Mouse (Mus musculus): ENCODE measurements around the gene Map4k2. TPM values are rescaled to one million over a fixed set of nuclear protein-coding genes. Genes with fewer than 3 reads are reported as not detected.

Gene Map4k2
- total RNA-seq, 2 experiments from 2014 or later, result 42.6 to 44.3 TPM

DNA sequence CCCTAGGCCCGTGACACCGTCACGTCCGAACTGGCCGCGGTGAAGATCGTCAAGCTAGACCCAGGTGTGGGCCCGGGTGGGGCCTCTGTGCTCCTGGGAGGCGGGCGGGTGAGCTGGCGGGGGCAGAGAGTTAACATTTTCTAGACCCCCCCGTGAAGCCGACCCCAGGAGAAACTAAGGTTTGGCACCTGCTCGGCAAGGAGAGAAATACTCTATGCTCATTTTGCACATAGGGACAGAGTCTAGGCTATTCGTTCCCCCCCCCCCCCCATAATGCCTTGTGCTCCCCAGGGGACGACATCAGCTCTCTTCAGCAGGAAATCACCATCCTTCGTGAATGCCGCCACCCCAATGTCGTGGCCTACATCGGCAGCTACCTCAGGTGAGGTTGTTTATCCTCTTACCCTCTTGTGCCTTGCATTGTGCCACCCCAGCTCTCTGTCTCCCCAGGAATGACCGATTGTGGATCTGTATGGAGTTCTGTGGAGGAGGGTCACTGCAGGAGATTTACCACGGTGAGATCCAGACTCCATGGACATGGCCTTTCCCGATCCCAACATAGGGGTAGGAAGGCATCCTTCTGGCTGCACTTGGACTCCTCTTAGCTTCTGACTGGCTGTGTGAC is 630 bp downstream of the Map4k2 start:
- intact Hi-C loops (cut with DNase I), result loop anchor here (2.0 kb wide), 1 partner anchor 21 kb away; the partner anchor contains the start of gene Sf1
- no peak for DNase-seq (ENCODE audit: low spot score)

DNA sequence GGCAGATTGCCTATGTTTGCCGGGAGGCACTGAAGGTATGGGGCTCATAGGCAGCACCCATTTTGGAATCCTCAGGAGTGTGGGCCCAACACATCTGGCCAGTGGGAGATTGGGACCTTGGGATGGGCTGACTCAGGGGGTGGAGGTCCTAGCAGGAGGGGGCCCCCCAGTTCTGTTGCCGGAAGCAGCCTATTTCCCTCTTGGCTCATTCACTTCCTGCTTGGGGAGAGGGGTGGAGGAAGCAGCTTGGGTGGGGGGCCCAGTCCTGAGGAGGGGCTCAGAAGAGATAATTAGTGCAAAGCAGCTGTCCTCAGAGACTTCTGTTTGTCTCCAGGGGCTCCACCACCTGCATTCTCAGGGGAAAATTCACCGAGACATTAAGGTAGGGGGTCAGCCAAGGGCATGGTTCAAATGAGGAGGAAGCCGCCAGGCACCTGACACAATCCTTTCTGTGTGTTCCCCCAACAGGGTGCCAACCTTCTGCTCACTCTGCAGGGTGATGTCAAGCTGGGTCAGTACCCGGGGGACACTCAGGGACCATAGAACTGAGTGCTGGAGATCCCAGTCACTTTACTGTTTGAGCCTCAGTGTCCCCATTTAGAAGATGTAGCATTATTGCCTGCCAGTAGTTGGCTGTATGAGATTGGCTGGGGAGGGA is 1.5 kb downstream of the Map4k2 start:
- intact Hi-C loops (cut with DNase I), result no loop called here
- DNase-seq (ENCODE audit: low spot score), result no peak

DNA sequence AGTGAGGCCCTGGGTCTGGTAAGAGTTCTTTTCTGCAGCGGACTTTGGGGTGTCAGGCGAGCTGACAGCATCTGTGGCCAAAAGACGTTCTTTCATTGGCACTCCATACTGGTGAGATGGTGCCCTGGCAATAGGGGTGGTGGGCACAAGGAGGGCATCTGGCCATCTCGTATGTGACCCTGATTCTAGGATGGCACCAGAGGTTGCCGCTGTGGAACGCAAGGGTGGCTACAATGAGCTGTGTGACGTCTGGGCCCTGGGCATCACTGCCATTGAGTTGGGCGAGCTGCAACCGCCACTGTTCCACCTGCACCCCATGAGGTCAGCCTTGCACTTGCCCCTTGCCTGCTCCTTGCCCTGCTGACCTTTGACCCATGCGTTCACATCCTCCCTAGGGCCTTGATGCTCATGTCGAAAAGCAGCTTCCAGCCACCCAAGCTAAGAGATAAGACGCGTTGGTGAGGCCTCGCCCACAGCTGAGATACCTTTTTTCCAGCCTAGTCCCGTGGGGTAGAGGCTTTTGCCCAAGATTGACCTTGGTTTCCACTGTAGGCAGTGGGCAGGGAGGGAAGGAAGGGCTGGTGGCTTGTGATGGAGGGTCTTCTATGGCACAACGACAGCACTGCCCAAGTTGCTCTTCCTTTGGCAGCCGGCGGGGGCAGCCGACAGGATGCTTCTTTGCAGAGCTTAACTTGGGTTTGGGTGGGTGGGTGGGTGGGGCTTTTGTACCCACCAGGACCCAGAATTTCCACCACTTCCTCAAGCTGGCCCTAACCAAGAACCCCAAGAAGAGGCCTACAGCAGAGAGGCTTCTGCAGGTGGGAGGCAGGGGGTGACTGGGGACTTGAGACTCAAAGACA is 2.4 kb downstream of the Map4k2 start:
- DNase-seq (ENCODE audit: low spot score), result no peak
- intact Hi-C loops (cut with DNase I), result no loop called here

DNA sequence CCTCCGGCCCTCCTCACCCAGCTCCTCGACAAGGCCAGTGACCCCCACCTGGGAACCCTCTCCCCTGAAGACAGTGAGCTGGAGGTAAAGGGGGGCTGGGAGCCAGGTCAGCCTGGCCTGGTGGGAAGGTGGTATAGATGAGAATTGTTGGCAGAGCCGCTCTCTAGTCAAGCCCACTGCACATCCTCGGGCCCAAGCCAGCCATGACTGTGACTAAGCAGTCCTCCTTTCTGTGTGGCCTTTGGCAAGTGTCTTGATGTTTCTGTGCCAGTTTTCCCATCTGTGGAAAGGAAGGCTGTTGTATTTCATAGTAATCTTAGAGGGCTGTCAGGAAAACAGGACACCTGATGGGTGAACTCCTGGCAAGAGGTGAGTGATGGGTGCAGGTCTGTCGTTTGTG is 3.1 kb downstream of the Map4k2 start:
- intact Hi-C loops (cut with DNase I), result no loop called here

DNA sequence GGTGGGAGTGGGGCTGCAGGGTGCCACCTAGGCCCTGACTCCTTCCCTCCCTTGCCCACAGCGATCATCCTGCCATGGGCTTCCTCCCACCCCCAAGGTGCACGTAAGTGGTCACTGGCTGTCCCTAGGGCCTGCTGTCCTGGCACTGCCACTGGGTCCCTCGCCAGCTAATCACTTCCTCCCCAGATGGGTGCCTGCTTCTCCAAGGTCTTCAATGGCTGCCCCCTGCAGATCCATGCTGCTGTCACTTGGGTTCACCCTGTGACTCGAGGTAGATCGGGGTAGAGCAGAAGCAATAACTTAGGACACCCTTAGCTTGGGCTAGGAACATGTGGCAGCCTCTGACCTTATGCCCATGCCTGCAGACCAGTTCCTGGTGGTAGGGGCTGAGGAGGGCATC is 5.1 kb downstream of the Map4k2 start:
- no peak for DNase-seq (ENCODE audit: low spot score)
- intact Hi-C loops (cut with DNase I), result no loop called here

More for the DNA sequence above, 3.1 kb downstream of the Map4k2 start:
- DNase-seq (ENCODE audit: low spot score), result no peak

DNA sequence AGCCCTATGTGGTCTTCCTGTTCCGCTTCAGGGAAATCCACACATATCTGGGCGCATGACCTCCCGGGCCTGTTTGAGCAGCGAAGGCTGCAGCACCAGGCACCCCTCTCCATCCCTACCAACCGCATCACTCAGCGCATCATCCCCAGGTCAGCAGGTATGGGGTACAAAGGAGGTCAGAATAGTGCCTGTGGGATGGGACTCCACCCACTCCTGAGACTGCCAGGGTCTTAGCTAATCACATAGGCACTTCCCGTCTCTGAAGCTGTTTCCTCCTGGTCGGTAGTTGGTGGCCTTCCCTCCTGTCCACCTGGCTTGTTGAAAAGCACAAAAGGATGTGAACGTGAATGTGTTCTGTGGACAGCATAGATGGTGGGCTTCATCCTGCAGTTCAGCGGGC is 5.7 kb downstream of the Map4k2 start:
- no peak for DNase-seq (ENCODE audit: low spot score)
- intact Hi-C loops (cut with DNase I), result no loop called here

GRCm38 (mm10) chr19:6347615-6348014 is 6.7 kb downstream of the Map4k2 start:
- intact Hi-C loops (cut with DNase I), result no loop called here
- no peak for DNase-seq (ENCODE audit: low spot score)

GRCm38 (mm10) chr19:6348717-6349116 is 7.8 kb downstream of the Map4k2 start:
- intact Hi-C loops (cut with DNase I), result no loop called here

DNA sequence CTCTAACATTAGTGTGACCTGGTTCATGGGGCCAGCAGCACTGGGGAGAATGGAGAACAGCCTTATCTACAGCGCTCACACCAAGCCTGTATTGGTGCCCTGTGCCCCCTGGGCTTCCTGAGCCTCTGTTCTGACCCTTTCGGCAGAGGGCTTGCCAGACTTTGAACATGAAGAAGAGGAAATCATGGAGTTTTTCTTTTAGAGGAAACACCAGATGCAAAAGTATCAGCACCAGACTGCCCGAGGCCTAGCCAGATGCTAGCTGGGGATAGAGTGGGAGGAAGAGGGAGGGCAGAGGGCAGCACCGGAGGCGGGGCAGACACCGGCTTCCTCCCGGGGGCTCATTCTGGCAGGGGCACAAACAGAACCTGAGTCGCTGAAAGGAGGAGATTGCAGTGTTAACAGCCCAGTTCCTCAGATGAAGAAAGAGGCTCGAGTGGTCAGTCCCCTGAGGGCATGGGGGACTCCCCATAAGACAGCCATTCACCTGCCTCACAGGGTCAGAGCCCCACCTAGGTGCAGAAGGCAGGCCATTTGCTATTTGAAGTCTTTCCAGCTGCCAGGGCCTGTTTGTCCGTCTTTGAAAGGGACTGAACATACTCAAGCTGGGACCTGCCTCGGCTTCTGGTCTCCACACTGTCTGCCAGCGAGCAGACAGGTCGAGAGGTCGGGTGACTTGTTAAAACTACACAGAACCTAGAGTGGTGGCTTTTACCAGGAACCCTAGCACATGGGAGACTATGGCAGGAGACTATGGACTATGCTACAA is 8.5 kb downstream of the Map4k2 start:
- intact Hi-C loops (cut with DNase I), result no loop called here

More at GRCm38 (mm10) chr19:6348717-6349116, 7.8 kb downstream of the Map4k2 start:
- no peak for DNase-seq (ENCODE audit: low spot score)

GRCm38 (mm10) chr19:6351431-6352106 is 10.6 kb downstream of the Map4k2 start:
- intact Hi-C loops (cut with DNase I), result no loop called here
- DNase-seq (ENCODE audit: low spot score), result no peak

More for the DNA sequence above, 8.5 kb downstream of the Map4k2 start:
- DNase-seq (ENCODE audit: low spot score), result no peak

DNA sequence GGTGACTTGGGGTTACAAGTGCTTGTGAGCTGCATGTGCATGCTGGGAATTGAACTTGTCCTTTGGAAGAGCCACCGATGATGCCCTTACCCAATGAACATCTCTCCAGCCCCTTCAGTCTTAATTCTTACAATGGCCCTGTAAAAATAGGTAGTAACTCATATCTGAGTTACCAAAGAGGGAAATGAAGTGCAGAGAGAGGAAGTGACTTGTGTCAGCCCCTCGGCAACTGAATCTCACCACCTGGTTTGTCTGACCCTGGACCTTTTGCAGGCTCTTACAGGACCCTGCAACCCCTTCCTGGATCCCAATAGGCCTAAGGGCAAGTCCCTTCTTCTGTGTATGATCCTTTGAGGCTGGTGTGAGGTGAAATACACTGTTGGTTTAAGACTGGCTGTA is 11.2 kb downstream of the Map4k2 start:
- no peak for DNase-seq (ENCODE audit: low spot score)
- intact Hi-C loops (cut with DNase I), result no loop called here

DNA sequence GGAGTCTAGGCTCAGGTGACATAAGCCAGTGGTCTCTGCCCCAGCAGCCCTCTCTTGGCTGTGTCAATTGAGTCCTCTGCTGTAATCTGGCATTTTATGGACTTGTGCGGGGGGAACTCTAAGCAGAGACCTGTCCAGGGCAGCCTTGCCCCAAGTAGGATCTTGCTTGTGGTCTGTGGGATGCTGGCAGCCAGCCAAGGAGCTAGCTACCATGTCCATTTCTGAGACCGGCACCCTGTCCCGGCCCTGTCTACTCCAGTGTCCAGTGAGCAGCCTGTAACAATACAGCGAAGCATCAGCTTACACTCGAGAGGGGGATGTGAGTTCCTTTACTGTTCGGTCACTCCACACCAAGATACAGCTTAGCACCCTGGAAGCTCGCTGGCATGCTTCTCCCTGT is 13.1 kb downstream of the Map4k2 start:
- DNase-seq (ENCODE audit: low spot score), result no peak
- intact Hi-C loops (cut with DNase I), result no loop called here

DNA sequence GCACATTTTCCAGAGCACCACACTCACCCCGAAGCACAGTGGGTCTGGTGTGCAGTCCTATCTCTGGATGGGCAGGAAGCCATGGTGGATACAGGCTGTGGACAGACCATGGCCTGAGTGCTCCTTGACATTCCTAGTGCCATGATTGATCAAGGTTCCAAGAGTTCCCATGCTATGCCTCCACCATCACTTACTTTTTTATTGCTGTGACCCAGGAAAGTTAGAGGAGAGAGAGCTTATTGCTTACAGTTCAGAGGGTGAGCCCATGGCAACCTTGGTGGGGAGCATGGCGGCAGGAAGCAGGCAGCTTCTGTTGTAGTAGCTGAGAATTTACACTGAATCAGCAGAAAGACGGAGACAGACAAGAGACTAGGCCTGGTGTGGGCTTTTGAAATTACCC is 20.4 kb downstream of the Map4k2 start:
- intact Hi-C loops (cut with DNase I), result no loop called here
- no peak for DNase-seq (ENCODE audit: low spot score)

- DNase-seq (ENCODE audit: low spot score), result no peak
- intact Hi-C loops (cut with DNase I), result loop anchor here (2.0 kb wide), 1 partner anchor 22 kb away; the partner anchor contains the start of gene Map4k2
These were observed 22.1 kb downstream of the Map4k2 start for GRCm38 (mm10) chr19:6363091-6363410.

- DNase-seq (ENCODE audit: low spot score), result peak; percentile 100
- intact Hi-C loops (cut with DNase I), result loop anchor here (2.0 kb wide), 1 partner anchor 23 kb away; the partner anchor contains the start of gene Map4k2
These were observed 22.7 kb downstream of the Map4k2 start, which contains the start of gene Sf1 for GRCm38 (mm10) chr19:6363411-6364240. Sf1 (plus strand) TSS chr19:6363690.

DNA sequence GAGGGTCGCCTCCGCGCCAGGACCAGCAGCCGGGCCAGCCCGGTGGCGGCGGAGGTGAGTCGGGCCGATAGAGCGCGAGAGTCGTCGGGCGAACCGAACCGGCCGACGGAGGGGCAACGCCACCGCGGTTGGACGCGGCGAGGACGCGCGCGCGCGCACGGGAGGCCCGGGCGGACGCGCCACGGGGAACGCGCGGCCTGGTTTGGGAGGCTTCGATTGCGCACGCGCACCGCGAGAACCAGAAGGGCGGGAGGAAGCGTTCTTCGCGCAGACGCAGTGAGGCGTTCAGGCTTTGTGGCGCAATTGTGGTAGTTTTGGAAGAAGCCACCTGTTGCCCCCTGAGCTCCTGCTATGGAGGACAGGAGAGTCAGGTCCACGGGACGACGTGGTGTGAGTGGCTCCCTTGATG is 23.4 kb downstream of the Map4k2 start:
- intact Hi-C loops (cut with DNase I), result no loop called here
- peak; percentile 83 for DNase-seq (ENCODE audit: low spot score)

DNA sequence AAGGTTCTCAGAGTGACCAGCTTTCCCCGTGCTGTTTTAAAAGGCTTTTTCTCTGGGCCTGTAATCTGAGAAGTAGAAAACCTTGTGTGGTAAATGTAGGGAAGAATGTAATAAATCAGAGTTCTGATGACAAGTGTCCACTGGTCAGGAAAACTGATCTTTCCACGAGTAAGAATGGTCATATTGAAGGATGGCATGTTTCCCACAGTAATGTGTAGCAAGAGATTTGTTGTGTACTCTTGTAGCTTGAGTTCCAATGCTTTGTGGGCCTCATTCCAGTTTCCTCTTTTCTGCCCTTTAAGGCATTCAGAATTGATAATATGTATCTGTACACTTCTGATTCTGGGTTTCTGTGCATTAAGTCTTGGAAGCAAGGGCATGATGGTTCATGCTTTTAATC is 23.9 kb downstream of the Map4k2 start:
- DNase-seq (ENCODE audit: low spot score), result no peak
- intact Hi-C loops (cut with DNase I), result no loop called here

GRCm38 (mm10) chr19:6370175-6370574 is 29.2 kb downstream of the Map4k2 start:
- no peak for DNase-seq (ENCODE audit: low spot score)
- intact Hi-C loops (cut with DNase I), result no loop called here

DNA sequence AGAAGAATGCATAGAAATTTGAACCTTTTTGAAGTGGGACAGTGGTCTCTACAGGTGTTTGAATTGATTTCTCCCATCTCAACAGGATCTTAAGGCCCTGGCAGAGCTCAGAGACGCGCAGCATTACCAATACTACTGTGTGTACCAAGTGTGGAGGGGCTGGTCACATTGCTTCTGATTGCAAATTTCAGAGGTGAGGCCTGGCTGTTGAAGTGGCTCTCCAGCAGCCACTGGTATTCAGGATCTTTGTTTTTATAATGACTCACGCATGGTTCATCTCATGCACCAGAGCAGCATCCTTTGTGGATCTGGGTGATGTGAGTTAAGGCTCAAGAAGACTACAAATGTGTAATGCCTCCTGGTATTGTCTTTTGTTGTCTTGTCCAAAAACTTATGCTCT is 31.5 kb downstream of the Map4k2 start:
- intact Hi-C loops (cut with DNase I), result loop anchor here (2.0 kb wide), 1 partner anchor 80 kb away; no protein-coding TSS in a partner anchor

More for the DNA sequence above, 31.5 kb downstream of the Map4k2 start:
- DNase-seq (ENCODE audit: low spot score), result no peak
